Mouse (Mus musculus) testis, postnatal 14 days (tissue): ENCODE measurements around the gene Gm28230.

Source experiments
- DNase-seq: peaks from one replicate; pipeline ENCODE4 v3.0.0; 2021; ENCODE audit warnings: low spot score

The Gm28230 gene

DNA sequence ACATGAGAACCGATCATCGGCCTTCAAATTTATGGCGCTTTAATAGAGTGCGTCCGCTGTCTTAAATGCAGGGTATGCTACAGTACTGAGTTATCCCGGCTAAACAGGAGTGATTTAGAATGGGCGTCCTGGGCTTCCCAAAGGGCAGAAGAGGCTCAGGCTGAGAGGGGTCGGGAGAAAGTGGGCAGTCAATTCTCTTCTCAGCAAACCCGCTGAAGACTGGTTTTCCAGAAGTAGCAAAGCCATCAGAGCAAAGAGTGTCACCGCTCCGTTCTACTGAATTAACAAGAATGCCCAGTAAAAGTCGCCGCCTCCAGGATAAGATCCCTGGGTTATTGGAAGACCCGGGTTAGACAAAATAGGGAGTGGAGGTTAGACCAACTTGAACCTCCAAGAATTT, 13.3 kb downstream of the Gm28230 start:
- DNase-seq = no peak

DNA sequence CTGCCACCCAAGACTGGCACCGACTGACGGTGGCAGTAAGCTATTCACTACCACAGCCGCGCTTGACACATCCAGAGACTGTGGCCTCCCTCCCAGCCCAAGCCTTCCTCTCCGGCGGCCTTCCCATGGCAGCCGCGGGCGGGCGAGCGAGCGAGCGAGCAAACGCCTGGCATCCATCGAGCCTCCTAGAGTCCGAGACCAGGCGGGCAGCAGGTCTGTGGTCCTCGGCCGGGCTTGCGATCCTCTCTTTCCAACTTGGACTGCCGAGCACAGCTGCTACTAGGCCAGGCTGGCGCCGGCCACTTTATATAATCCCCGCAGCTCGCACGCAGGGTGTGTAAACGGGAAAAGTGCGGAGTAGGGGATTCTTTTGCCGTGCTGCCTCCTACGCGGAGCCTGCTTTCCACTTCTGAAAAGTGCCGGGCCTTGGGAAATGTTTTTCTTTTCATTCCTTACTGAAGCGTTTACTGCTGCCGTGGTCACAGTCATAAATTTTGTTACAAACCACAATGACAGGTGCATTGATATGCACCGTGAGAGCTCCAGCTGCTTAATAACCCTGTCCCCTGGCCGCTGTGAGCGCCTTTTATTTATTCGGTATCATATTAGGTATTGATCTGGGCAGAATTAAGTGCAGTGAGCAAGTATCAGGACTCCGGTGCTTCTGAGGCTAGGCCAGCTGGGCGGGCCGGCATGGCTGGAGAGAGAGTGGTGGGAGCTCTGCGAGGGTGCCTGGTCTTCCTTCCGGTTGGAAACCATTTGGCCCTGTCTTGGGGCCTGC, 14.0 kb downstream of the Gm28230 start:
- DNase-seq = no peak

DNA sequence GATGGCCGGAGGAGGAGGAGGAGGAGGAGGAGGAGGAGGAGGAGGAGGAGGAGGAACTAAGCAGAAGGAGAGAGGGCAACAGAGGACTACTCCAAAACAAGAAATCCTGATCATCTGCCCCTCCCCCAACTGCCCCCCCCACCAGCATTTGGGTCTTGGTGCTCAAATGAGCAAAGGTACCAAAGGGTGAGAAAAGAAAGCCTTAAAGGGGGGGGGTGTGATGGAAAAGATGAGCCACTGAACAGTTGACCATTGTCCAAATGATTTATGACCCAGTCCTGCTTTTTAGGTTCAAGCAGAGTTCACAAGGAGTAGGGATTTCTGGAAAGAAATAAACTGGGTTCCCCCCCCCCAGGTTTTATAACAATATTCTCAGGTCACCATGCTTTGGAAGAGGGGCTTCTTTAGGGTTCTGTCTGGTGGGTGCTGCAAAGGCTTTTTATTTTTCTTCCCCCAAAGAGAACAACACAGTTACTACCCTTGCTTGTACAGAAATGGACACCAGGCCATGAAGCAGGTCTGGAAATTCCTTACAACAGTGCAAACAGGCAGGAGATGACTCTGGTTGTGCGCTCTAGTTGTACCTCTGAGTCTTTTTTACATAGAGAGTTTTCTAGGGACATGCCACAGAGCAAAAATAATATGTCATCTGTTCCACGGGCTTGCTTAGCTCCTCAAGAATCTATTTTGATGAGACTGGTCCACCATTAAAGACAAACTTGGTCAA, 14.9 kb downstream of the Gm28230 start:
- DNase-seq = no peak

- DNase-seq = no peak
Measured at GRCm38 (mm10) chr2:74741979-74742277, 15.4 kb downstream of the Gm28230 start.

- DNase-seq = no peak
Measured at GRCm38 (mm10) chr2:74745540-74746297, 19.2 kb downstream of the Gm28230 start.

DNA sequence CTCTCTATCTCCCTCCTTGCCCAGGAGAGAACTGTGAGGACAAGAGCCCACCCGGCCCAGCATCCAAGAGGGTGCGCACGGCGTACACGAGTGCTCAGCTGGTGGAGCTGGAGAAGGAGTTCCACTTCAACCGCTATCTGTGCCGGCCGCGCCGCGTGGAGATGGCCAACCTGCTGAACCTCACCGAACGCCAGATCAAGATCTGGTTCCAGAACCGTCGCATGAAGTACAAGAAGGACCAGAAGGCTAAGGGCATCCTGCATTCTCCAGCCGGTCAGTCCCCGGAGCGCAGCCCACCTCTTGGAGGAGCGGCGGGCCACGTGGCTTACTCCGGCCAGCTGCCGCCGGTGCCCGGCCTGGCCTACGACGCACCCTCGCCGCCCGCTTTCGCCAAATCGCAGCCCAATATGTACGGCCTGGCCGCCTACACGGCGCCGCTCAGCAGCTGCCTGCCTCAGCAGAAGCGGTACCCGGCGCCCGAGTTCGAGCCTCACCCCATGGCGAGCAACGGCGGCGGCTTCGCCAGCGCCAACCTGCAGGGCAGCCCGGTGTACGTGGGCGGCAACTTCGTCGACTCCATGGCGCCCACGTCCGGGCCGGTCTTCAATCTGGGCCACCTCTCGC, 19.9 kb downstream of the Gm28230 start:
- no peak for DNase-seq

DNA sequence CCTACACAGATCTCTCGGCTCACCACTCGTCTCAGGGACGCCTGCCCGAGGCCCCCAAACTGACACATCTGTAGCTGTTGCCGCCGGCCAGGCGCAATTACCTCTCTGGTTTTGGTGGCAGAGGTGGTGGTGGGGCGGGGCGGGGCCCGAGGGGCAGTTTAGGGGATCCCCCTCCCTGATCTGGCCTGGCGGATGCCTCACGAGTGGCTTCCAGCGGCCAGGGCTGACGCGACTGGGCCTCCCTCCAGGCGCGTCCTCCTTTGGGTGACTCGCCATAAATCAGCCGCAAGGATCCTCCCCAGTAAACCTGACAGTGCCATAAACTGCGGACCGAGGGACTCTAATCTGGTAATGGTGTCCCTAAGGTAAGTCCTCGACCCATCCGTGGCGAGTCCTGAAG, 20.5 kb downstream of the Gm28230 start:
- no peak for DNase-seq

- DNase-seq = no peak
Measured at GRCm38 (mm10) chr2:74747661-74748141, 21.2 kb downstream of the Gm28230 start.

GRCm38 (mm10) chr2:74748436-74748995, 22.0 kb downstream of the Gm28230 start:
- no peak for DNase-seq

DNA sequence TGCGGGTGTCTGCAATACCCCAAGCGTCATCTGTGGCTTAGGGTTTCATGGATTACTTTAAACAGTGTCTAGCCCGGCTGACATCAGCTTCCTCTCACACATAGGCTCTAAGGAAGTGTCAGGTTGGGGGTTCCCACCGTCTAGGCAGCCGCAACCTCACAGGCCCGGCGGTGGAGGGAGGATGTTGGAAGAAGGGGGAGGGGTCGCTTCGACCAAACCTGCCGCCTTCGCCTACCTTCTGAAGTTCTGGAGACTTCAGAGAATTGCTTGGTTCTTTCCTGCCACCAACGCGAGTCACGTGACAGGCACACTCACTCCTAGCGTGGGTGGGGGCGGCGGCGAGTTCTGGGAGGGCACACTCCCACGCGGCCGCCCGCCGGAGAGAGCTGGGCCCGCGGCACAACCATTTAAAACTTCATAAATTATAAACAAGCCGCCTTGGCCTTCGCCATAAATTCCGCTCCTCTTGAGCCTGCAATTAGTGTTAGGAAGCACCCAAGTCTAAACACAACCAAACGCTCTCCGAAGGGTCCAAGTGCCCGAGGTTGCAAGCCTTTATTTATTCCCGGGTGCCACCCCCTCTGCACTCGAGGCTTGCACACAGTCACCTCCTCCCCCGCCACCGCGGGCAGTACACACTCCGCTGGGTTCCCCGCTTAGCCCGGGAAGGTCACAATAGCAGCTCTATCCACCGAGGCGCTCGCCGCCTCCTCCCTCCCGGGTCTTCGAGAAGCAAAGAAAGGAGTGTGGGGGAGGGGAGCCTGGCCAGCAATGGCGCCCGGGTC, 23.0 kb downstream of the Gm28230 start:
- peak; percentile 62 for DNase-seq

GRCm38 (mm10) chr2:74750731-74751250, 24.3 kb downstream of the Gm28230 start:
- DNase-seq = no peak

- no peak for DNase-seq
Measured at GRCm38 (mm10) chr2:74751861-74752260, 25.3 kb downstream of the Gm28230 start.

- DNase-seq = no peak
Measured at GRCm38 (mm10) chr2:74752431-74753174, 26.1 kb downstream of the Gm28230 start.

- DNase-seq = no peak
Measured at GRCm38 (mm10) chr2:74753175-74753523, 26.6 kb downstream of the Gm28230 start.

- no peak for DNase-seq
Measured at GRCm38 (mm10) chr2:74753711-74754110, 27.2 kb downstream of the Gm28230 start.

GRCm38 (mm10) chr2:74760146-74760545, 33.6 kb downstream of the Gm28230 start:
- no peak for DNase-seq

DNA sequence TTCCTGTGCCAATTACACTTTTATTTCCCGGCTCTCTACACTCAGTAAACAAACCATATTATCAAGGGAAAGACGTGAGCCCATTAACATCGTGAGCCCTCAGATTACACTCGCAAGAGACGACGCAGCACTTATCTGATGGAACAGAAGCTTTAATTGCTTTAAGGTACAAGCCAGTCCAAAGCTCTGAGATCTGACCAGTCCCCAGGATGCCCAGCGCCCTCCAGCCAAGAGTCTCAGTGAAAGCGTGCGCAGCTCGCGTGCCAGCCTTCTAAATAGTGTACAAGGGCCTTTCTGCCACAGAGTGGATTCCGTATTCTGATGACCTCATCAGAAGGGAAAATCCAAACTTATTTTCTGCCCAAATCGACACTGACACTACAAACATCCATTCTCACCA, 35.4 kb downstream of the Gm28230 start:
- DNase-seq = no peak

DNA sequence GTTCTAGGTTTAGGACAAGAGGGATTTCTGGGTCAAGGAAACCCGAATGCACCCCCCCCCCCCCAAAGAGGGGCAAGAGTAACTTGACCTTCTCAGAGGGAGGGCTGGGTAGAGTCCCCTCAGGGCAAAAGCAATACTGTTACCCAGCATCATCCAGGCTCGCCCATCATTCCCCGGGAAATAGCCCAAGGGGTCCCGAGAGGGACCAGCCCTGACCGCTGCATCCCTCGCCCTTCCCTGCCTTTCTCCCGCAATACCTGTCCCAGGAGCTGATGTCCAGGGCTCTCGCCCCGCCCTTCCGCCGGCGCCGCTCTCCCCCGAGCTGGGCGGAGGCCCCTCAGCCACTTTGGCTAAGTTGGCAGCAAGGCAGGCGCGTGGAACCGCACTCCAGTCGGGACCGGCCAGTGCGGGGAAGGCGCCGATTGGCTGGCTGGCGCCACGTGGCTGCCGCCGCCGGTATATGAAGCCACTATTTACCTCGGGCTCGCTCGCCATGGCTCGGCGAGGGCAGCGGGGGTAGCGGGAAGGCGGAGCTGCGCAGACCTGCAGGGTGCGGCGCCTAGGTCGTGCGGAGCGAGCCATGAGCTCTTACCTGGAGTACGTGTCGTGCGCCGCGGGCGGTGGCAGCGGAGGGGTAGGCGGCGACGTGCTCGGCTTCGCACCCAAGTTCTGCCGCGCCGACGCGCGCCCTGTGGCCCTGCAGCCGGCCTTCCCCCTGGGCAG, 36.2 kb downstream of the Gm28230 start, which contains the start of gene Hoxd1:
Gene Hoxd1, plus strand, starts transcription at position 459 of the 723 bp plus-strand sequence.
- DNase-seq = peak; percentile 56

DNA sequence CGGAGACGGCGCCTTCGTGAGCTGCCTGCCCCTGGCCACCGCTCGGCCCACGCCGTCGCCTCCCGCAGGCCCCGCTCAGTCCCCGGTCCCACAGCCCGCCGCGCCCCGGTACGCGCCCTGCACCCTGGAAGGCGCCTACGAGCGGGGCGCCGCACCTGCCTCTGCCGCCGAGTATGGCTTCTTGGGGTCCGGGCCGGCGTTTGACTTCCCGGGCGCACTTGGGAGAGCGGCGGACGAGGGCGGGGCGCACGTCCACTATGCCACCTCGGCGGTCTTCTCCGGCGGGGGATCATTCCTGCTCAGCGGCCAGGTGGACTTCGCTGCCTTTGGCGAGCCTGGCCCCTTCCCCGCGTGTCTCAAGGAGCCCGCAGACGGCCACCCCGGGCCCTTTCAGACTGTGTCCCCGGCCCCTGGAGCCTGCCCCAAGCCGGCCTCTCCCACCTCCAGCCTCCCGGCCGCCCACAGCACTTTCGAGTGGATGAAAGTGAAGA, 36.8 kb downstream of the Gm28230 start:
- DNase-seq = no peak
